Mouse (Mus musculus) limb, embryonic 14.5 days (tissue): ENCODE measurements around the gene Otud7a. TPM values are rescaled to one million over a fixed set of nuclear protein-coding genes. Genes with fewer than 3 reads are reported as not detected.
"Not testable (repeated sequence)": the region's sequence is repeated elsewhere in the genome, so short reads cannot be mapped to it uniquely, and the experiment has no call there.

Experiments
- ATAC-seq: fragments of 200-750 bp; cut with Nextera tagmentation; 2 replicates; pipeline ENCODE4 v1.8.0; 2017; ENCODE audit warnings: low read depth, moderate number of reproducible peaks, moderate TSS enrichment; ENCODE audit not compliant: low FRiP score
- DNase-seq: peaks from one replicate; pipeline ENCODE4 v3.0.0-alpha.2; 2015; ENCODE audit warnings: low spot score
- H3K27ac ChIP-seq: fragments of 300-500 bp; sonication (generic); replicated peaks from 2 replicates; pipeline ENCODE4 v1.5.1; 2014; ENCODE audit warnings: low read depth, mild to moderate bottlenecking, low read length, moderate library complexity, mixed read lengths
- H3K27me3 ChIP-seq: fragments of 300-500 bp; sonication (generic); 2 replicates; pipeline ENCODE4 v1.6.1; 2014; ENCODE audit warnings: low read length, mixed read lengths; ENCODE audit not compliant: control insufficient read depth, insufficient read depth
- H3K36me3 ChIP-seq: fragments of 300-500 bp; sonication (generic); 2 replicates; pipeline ENCODE4 v1.6.1; 2014; ENCODE audit warnings: mild to moderate bottlenecking, low read length, moderate library complexity, mixed read lengths; ENCODE audit not compliant: control insufficient read depth, insufficient read depth
- H3K4me1 ChIP-seq: fragments of 300-500 bp; sonication (generic); 2 replicates; pipeline ENCODE4 v1.6.1; 2014; ENCODE audit warnings: antibody characterized with exemption, low read length, mixed read lengths; ENCODE audit not compliant: control insufficient read depth, insufficient read depth
- H3K4me2 ChIP-seq: fragments of 300-500 bp; sonication (generic); replicated peaks from 2 replicates; pipeline ENCODE4 v1.6.1; 2014; ENCODE audit warnings: low read depth, mild to moderate bottlenecking, low read length, moderate library complexity; ENCODE audit not compliant: severe bottlenecking
- H3K4me3 ChIP-seq: fragments of 300-500 bp; sonication (generic); replicated peaks from 2 replicates; pipeline ENCODE4 v1.5.1; 2014; ENCODE audit warnings: low read length
- H3K9ac ChIP-seq: fragments of 300-500 bp; sonication (generic); 2 replicates; pipeline ENCODE4 v1.6.1; 2014; ENCODE audit warnings: mild to moderate bottlenecking, low read depth, low read length, moderate library complexity; ENCODE audit not compliant: severe bottlenecking
- H3K9me3 ChIP-seq: fragments of 300-500 bp; sonication (generic); 2 replicates; pipeline ENCODE4 v1.6.1; 2016; ENCODE audit warnings: low read length; ENCODE audit not compliant: control insufficient read depth
- POLR2A ChIP-seq: fragments of 200-500 bp; IDR thresholded peaks from 2 replicates; pipeline ENCODE4 v1.8.0; 2012; ENCODE audit warnings: inconsistent platforms, mild to moderate bottlenecking, moderate library complexity, borderline replicate concordance; ENCODE audit not compliant: insufficient read depth, insufficient read length; ENCODE audit errors: extremely low read depth
- WGBS: fragments of 180-500 bp; shearing (Covaris S2); extraction: QIAGEN DNeasy Blood & Tissue Kit; methylation state at CpG from one replicate; pipeline ENCODE4 v1.1.7; 2014; 5-methylcytosine and 5-hydroxymethylcytosine counted together
- polyA plus RNA-seq, 2 experiments: library from polyadenylated mRNA; depleted of rRNA in 1 of 2; stranded (reverse) in 1 of 2; unstranded in 1 of 2; fragments of >200 nt; fragmentation: Nextera tagmentation in 1 of 2; extraction: Ambion mirVana in 1 of 2; gene quantifications; 2 replicates each; pipeline versions ENCODE4 v1.2.1 to v1.2.3; 2012 to 2014

Otud7a gene
- polyA plus RNA-seq, 2 experiments: 0.47 to 1.1 TPM

GRCm38 (mm10) chr7:63647136-63647535 lies 202.6 kb downstream of the Otud7a start:
- Histone ChIP-seq H3K27me3 (no peaks in the 10 kb centered on the region), H3K9me3 (no peaks in the 10 kb centered on the region), H3K4me3 (no peak overlapping the region), H3K9ac (no peak overlapping the region), H3K36me3 (no peaks in the 10 kb centered on the region), H3K4me2 (no peak overlapping the region), H3K4me1 (no peaks in the 10 kb centered on the region), H3K27ac (no peak overlapping the region)
- 68% methylated on average over 1 of the region's 1 CpGs for WGBS
- DNase-seq: no peak
- TF ChIP-seq POLR2A: no peak
- no peak for ATAC-seq

- H3K4me1 ChIP-seq: no peaks in the 10 kb centered on the region
- no peak overlapping the region for H3K9ac ChIP-seq
- no peak overlapping the region for H3K27ac ChIP-seq
- H3K4me3 ChIP-seq: no peak overlapping the region
- 81% methylated on average over 1 of the region's 1 CpGs for WGBS
- ATAC-seq (no peak), DNase-seq (no peak)
- H3K27me3 ChIP-seq: no peaks in the 10 kb centered on the region
- no peaks in the 10 kb centered on the region for H3K9me3 ChIP-seq
- no peaks in the 10 kb centered on the region for H3K36me3 ChIP-seq
- H3K4me2 ChIP-seq: no peak overlapping the region
- TF ChIP-seq POLR2A: no peak
Measured at GRCm38 (mm10) chr7:63660261-63660660, 215.7 kb downstream of the Otud7a start.

GRCm38 (mm10) chr7:63662757-63663156 lies 218.2 kb downstream of the Otud7a start:
- WGBS: 82% methylated on average over 3 of the region's 3 CpGs

DNA sequence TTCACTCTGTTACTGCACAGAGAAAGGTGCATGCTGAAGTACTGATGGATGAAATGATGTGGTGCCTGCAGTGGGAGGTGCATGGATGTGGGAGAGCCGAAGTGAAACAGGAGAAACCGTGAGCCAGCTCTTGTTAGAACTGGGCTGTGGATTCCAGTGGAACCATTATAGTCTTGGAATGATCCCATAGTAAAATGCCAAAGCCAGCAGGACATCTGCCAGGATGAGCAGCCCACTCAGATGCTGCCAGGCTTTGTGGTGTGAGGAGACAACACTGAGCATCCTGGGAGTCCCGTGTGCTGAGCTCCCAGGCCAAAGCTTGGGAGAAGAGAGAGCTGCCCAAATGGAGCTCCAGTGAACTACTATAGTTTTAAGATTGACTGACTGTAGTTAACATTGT lies 220.9 kb downstream of the Otud7a start:
- no peak overlapping the region for H3K27ac ChIP-seq
- ATAC-seq: no peak
- no peaks in the 10 kb centered on the region for H3K27me3 ChIP-seq
- H3K9me3 ChIP-seq: no peaks in the 10 kb centered on the region
- H3K36me3 ChIP-seq: no peaks in the 10 kb centered on the region
- TF ChIP-seq POLR2A: no peak
- H3K4me1 ChIP-seq: peaks cover 12% of the 10 kb centered on the region; the same call in 1 of the 2 replicates
- 86% methylated on average over 3 of the region's 3 CpGs for WGBS
- H3K4me2 ChIP-seq: no peak overlapping the region
- no peak for DNase-seq
- H3K9ac ChIP-seq: no peak overlapping the region
- no peak overlapping the region for H3K4me3 ChIP-seq

More at GRCm38 (mm10) chr7:63662757-63663156, 218.2 kb downstream of the Otud7a start:
- Histone ChIP-seq H3K36me3 (no peaks in the 10 kb centered on the region), H3K4me1 (no peaks in the 10 kb centered on the region), H3K9me3 (no peaks in the 10 kb centered on the region), H3K9ac (no peak overlapping the region), H3K4me2 (no peak overlapping the region), H3K27ac (no peak overlapping the region), H3K27me3 (no peaks in the 10 kb centered on the region), H3K4me3 (no peak overlapping the region)
- no peak for ATAC-seq
- no peak for TF ChIP-seq POLR2A
- no peak for DNase-seq

GRCm38 (mm10) chr7:63667986-63668741 lies 223.6 kb downstream of the Otud7a start:
- DNase-seq (peak; percentile 45), ATAC-seq (peak; percentile 51)
- 0 out of 2 replicates have a peak overlapping the region, but pooled peaks have one; percentile 13 for H3K4me2 ChIP-seq
- H3K27ac ChIP-seq: no peak overlapping the region
- H3K9me3 ChIP-seq: no peaks in the 10 kb centered on the region
- H3K36me3 ChIP-seq: no peaks in the 10 kb centered on the region
- H3K4me3 ChIP-seq: no peak overlapping the region
- H3K4me1 ChIP-seq: peaks cover 12% of the 10 kb centered on the region; the same call in 1 of the 2 replicates
- H3K9ac ChIP-seq: peak overlapping the region; percentile 31; the same call in 1 of the 2 replicates
- H3K27me3 ChIP-seq: no peaks in the 10 kb centered on the region
- no peak for TF ChIP-seq POLR2A
- 39% methylated on average over 15 of the region's 15 CpGs for WGBS

- Histone ChIP-seq H3K4me1 (peaks cover 12% of the 10 kb centered on the region; the same call in 1 of the 2 replicates), H3K27ac (no peak overlapping the region), H3K27me3 (no peaks in the 10 kb centered on the region), H3K4me3 (no peak overlapping the region), H3K9ac (no peak overlapping the region), H3K4me2 (no peak overlapping the region), H3K9me3 (no peaks in the 10 kb centered on the region), H3K36me3 (no peaks in the 10 kb centered on the region)
- 71% methylated on average over 14 of the region's 14 CpGs for WGBS
- TF ChIP-seq POLR2A: no peak
- DNase-seq (no peak), ATAC-seq (no peak)
Measured at GRCm38 (mm10) chr7:63668951-63669350, 224.4 kb downstream of the Otud7a start.

DNA sequence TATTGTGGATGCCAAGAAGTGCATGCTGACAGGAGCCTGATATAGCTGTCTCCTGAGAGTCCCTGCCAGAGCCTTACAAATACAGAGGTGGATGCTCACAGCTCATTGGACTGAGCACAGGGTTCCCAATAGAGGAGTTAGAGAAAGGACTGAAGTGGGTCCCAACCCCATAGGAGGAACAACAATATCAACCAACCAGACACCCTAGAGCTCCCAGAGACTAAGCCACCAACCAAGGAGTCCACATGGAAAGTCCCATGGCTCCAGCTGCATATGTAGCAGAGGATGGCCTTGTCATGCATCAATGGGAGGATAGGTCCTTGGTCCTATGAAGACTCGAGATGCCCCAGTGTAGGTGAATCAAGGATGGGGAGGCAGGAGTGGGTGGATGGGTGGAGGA lies 226.4 kb downstream of the Otud7a start:
- ATAC-seq, H3K27me3 ChIP-seq, H3K9me3 ChIP-seq, DNase-seq, H3K4me2 ChIP-seq, H3K4me3 ChIP-seq, H3K27ac ChIP-seq, H3K36me3 ChIP-seq, H3K9ac ChIP-seq: not testable (repeated sequence)
- WGBS: 63% methylated on average over 1 of the region's 1 CpGs
- peaks cover 12% of the 10 kb centered on the region; the same call in 1 of the 2 replicates for H3K4me1 ChIP-seq
